Mouse (Mus musculus): ENCODE measurements around the gene H6pd.

GRCm38 (mm10) chr4:149964770-149965169 is 44.1 kb downstream of the H6pd start:
- TF ChIP-seq CTCF (IDR thresholded peaks at IDR 0.05; ENCODE audit: insufficient read depth, low read depth, low read length) (no peak), POLR2A (IDR thresholded peaks at IDR 0.05; ENCODE audit: insufficient read depth, low read depth, low read length) (no peak)
